ENCODE assay signal across 11 mouse cellular contexts in genomic region chr14:62937675-62938074, GRCm38 (mm10). TPM values are rescaled to one million over a fixed set of nuclear protein-coding genes. Genes with fewer than 3 reads are reported as not detected.
DNase-seq lines count a peak whose midpoint lies in the region.
"Had no signal": no experiment of that assay in that cellular context is flagged by ENCODE, and none has a peak within 500 bp of the region (broad histone marks: within the 10 kb centered on the region; RNA-seq: fewer than 3 reads in every experiment).

No protein-coding gene starts in this region.

- peak; percentile 37 for DNase-seq in gastrocnemius, adult 18-20 months (ENCODE audit: low spot score)
- DNase-seq in gastrocnemius, postnatal 14 days: no peak
- peak; percentile 27 to 43 for DNase-seq in left cerebral cortex, postnatal 14 days (ENCODE audit: low spot score in 2 of 2)
- DNase-seq in left cerebral cortex, adult 18-20 months (ENCODE audit: low spot score in 2 of 2): no peak
- peak; percentile 84 for DNase-seq in R1 (ENCODE audit: low read depth, low spot score)
- peak; percentile 37 to 45 for DNase-seq in cerebellum, postnatal 25 days
- no peak for DNase-seq in spleen, postnatal 14 days (ENCODE audit: low spot score in 2 of 2)
- DNase-seq in gastrocnemius, postnatal 25 days: no peak

- intact Hi-C loops in gastrocnemius, postnatal 14 days (cut with DNase I; ENCODE audit: low total_unique reads): loop anchor here (10.0 kb wide), 1 partner anchor 53 kb away; no protein-coding TSS in a partner anchor
- intact Hi-C loops in left cerebral cortex, postnatal 14 days (cut with DNase I): loop anchor here (2.0 to 5.0 kb wide), 3 partner anchors 59 to 175 kb away; partner anchors contain the start of genes Ints6 and Wdfy2

RNA-seq across cellular contexts. Expression of gene Defb48, which starts 46.6 kb away (rescaled TPM):
- total RNA-seq in gastrocnemius, adult 18-20 months (2021): not detected
- total RNA-seq in gastrocnemius, postnatal 14 days (2021): not detected
- total RNA-seq in left cerebral cortex, postnatal 14 days (2021): not detected
- not detected for total RNA-seq in left cerebral cortex, adult 18-20 months (2021)
- total RNA-seq in gastrocnemius, postnatal 25 days (2021): not detected
- total RNA-seq: ES-E14; heart, adult 18-20 months; layer of hippocampus, adult 18-20 months had no signal

Comparison
In these comparisons a context has a peak if more than half of its experiments do, and no peak if none do; other contexts are left out.
1. DNase-seq: peak in gastrocnemius, adult 18-20 months (single experiment), left cerebral cortex, postnatal 14 days (2 of 2), R1 (single experiment) and cerebellum, postnatal 25 days (2 of 2); none in gastrocnemius, postnatal 14 days (single experiment), left cerebral cortex, adult 18-20 months (0 of 2), spleen, postnatal 14 days (0 of 2) and gastrocnemius, postnatal 25 days (single experiment).